Mouse (Mus musculus) retina, postnatal 7 days (tissue): Measurements from ENCODE around the gene Zfp641.
A peak's percentile ranks its signal among the peaks of the same experiment; 100 is the strongest.

Experiments used
- DNase-seq: peaks from one replicate; pipeline ENCODE4 v3.0.0-alpha.2; 2012; ENCODE audit warnings: low read depth, low spot score

Gene Zfp641

DNA sequence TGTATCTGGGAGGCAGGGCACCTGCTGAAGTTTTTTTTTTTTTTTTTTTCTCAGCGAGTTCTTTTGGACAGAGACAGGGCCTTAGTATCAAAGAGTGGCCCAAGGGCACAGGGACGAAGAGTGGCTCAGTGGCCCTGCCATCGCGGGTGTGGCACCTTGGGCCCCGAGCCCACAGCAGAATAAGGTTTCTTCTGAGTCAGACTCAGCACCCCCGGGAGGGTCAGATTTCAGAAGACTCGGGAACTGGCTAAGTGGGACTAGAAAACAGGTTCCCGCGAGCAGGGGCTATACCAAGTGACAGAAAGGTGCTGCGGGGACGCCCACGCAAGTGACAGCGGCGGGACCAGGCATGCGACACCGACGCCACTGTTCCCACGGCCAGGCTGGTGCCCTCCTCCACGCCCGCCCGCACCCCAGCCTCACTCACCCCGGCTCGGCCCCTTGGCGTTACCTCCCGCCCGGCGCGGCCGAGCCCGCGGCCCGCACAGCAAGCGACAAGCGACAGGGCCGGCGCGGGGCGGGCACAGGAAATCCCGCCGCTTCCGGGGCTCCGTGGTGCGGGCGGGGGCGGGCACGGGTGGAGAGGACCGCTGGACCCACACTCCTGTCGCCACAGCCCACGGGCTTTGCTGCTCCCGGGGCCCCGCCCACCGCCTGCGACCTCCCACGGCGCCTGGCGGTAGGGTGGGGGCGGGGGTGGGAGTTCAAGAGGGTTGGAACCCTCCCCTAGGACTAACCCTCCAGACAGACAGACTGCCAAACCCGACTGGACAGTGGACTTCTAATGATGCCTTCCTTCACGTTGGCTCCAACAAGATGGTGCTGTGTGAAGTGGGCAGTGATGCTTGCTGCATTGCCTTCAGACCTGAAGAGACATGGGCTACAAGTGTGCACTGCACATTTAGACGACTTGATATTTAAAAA, at the start of gene Zfp641:
TSS of gene Zfp641 (minus strand) at position 534 of the 924 bp plus-strand sequence.
- peak; percentile 28 for DNase-seq

DNA sequence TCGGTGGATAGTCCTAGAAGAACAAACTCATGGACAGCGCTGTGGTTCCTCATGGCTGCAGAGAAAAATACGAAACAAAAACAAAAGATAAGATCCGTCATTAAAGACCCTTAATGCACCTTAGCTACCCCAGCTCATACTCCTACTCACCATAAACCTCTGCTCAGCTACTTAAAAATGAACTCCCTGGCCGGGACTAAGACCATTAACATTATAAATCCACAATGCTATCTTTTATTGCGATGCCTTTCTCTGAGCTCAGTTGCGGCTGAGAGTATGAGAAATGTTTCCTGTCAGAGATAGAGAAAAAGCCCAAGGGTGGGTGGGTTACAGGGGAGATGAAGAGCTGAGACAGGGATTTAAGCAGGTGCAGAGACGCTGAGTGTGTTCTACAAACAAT, 44.9 kb upstream of the Zfp641 start, which contains the start of gene Olfr284:
TSS of gene Olfr284 (minus strand) at position 101 of the 400 bp plus-strand sequence.
- no peak for DNase-seq

- no peak for DNase-seq
Measured at GRCm38 (mm10) chr15:98317177-98317724, 21.3 kb upstream of the Zfp641 start, which contains the start of gene Olfr285. TSS of gene Olfr285 (minus strand) at chr15:98317353.

- no peak for DNase-seq
Measured at GRCm38 (mm10) chr15:98315703-98316102, 19.7 kb upstream of the Zfp641 start.

DNA sequence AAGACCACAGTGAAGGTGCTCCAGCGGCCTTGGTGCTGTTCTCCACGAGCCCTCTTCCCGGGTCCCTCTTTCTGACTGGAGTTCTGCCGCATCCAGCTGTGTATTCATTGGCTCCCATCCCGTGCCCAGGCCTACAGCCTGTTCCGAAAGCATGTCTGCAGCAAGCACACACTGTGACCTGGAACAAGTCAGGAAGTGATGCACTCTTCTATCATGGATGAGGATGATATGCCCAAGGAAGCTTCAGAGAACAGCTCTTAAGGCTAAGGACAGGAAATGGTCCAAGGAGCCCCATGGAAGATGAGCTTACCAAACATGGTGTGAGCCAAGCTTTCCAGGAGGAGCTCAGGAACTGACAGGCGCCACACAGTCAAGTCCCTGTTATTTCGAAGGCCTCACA, 2.3 kb downstream of the Zfp641 start:
- DNase-seq = no peak

DNA sequence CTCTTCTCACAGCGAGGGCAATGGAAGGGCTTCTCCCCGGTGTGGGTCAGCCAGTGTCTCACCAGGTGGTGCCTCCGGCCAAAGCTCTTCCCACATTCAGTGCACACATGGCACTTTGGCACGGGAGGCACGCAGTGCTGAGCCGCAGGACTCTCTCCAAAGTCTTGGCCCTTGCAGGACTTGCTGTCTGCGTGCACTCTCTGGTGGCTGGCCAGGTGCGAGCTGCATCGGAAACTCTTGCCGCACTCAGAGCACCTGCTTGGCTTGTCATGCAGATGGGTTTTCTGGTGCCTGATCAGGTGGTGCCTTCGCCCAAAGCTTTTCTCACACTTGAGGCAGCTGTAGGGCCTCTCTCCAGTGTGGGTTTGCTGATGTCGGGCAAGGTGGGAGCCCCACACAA, 7.4 kb downstream of the Zfp641 start:
- no peak for DNase-seq

- DNase-seq = no peak
Measured at GRCm38 (mm10) chr15:98286418-98286817, 9.5 kb downstream of the Zfp641 start.

- no peak for DNase-seq
Measured at GRCm38 (mm10) chr15:98257776-98258175, 38.2 kb downstream of the Zfp641 start.

DNA sequence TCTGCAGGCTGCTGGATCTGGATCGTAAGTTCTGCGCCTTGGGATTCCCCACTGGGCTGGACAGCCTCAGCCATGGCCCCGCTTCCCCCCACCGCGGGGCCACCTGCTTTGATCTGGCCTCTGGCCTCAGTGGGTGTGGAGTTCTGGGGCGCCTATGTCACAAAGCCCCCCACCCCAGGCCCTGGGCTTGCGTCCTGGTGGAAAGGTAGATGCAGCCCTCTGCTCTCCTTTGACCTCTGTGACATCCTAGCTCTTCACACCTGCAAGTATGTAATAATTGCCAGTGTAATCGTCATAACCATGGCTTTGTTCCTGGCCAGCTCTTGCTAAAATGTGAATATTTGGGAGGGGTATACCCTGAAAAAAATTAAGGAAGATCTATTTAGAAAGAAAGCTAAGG, 38.8 kb downstream of the Zfp641 start, which contains the start of gene H1fnt:
TSS of gene H1fnt (minus strand) at position 101 of the 400 bp plus-strand sequence.
- no peak for DNase-seq

DNA sequence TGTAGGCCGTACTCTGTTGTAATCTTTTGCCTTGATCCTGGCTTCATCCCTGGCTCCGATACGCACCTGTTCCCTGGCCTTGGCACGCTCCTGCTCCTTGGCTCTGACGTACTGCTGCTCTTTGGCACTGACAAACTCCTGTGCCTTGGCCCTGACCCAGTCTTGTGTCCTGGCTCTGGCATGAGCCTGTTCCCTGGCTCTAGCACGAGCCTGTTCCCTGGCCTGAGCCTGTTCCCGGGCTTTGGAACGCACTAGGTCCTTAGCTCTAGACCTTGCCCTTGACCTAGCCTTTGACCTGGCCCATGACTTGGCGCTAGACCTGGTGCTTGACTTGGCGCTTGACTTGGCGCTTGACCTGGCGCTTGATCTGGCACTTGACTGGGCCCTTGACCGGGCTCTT, 39.7 kb downstream of the Zfp641 start:
- no peak for DNase-seq
